In genomic region chr1:162727981-162728380, GRCm38 (mm10) we compare ENCODE assay signal across 16 mouse cellular contexts. TPM values are rescaled to one million over a fixed set of nuclear protein-coding genes. Genes with fewer than 3 reads are reported as not detected.
DNase-seq lines count a peak whose midpoint lies in the region; ATAC-seq lines count a peak whose summit lies in the region.
"Had no signal": no experiment of that assay in that cellular context is flagged by ENCODE, and none has a peak within 500 bp of the region (broad histone marks: within the 10 kb centered on the region; RNA-seq: fewer than 3 reads in every experiment).

No protein-coding gene starts in this region.

- DNase-seq in spleen, postnatal 36 days (ENCODE audit: low spot score in 2 of 2) = peak; percentile 37 to 39
- DNase-seq in spleen, adult 12 weeks (ENCODE audit: low spot score) = no peak
- DNase-seq in thymus, postnatal 0 days (ENCODE audit: low spot score) = peak; percentile 89
- DNase-seq in right cerebral cortex, postnatal 25 days = no peak
- no peak for DNase-seq in cerebellum, adult 18-20 months
- DNase-seq: gastrocnemius, postnatal 36 days; heart, postnatal 10 days; kidney, adult 8-10 months; kidney, postnatal 14 days; left cerebral cortex, postnatal 4 days; liver; right cerebral cortex, adult 18-20 months had no signal

- peak; percentile 98 for ATAC-seq in inflammation-experienced regulatory T-cells, adult 6 months
- no peak for ATAC-seq in cerebellum, adult (ENCODE audit: insufficient number of reproducible peaks, low FRiP score, low TSS enrichment)
- ATAC-seq: forebrain, embryonic 16.5 days; lung, postnatal 0 days had no signal

RNA-seq across cellular contexts. Expression of gene Prrc2c, which starts 12.4 kb away (rescaled TPM):
- 100 to 1,000 TPM; 214 to 351 (median 255) TPM for polyA plus RNA-seq in inflammation-experienced regulatory T-cells, adult 6 months (2017; shearing (Covaris generic))
- polyA plus RNA-seq in thymus, postnatal 0 days (2015; fragmentation: Nextera tagmentation; extraction: Ambion mirVana) = 154 and 200 TPM in 2 replicates

Comparison
In these comparisons a context has a peak if more than half of its experiments do, and no peak if none do; other contexts are left out.
1. DNase-seq: peak in spleen, postnatal 36 days (2 of 2) and thymus, postnatal 0 days (single experiment); none in spleen, adult 12 weeks (single experiment), right cerebral cortex, postnatal 25 days (single experiment) and cerebellum, adult 18-20 months (0 of 2).